Mouse (Mus musculus) heart, adult 18-20 months (tissue): ENCODE results near the gene Hsd3b2. TPM values are rescaled to one million over a fixed set of nuclear protein-coding genes. Genes with fewer than 3 reads are reported as not detected.
"Not testable (repeated sequence)": the region's sequence is repeated elsewhere in the genome, so short reads cannot be mapped to it uniquely, and the experiment has no call there.

ENCODE experiments used
- DNase-seq, 2 experiments: peaks; one replicate each; pipeline ENCODE4 v3.0.0; 2021 to 2022; ENCODE audit warnings: mixed read lengths in 1 of 2
- long read RNA-seq, 2 experiments: library from polyadenylated mRNA; stranded (forward); transcript quantifications; one replicate each; pipeline ENCODE4 v2.0.0; 2021
- total RNA-seq, 2 experiments: library from RNA; stranded (reverse); gene quantifications; 2 replicates each; pipeline ENCODE4 v1.2.3; 2021

The Hsd3b2 gene
- total RNA-seq: not detected
- long read RNA-seq, experiment 1: 0 reads
- long read RNA-seq, experiment 2: 0 reads

DNA sequence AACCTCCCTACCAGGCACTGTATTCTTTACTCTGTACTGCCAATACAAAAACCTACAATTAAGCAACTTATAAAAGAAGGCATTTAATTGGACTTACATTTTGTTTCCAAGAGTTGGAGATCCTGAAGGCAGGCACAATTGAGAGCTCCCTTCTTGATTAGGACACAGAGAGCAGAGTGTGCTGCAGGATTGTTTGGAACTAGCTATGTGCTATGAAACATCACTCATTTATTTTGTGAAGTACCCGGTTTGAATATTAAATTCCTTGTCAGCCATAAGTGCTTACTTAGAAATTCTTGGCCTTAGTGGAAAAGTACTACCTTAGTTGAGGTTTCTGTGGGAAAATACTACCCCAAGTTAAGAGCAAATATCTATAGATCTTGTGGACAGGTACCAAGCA, at the start of gene Hsd3b2:
Hsd3b2 (minus strand) TSS at position 168 of the 400 bp plus-strand sequence.
- no peak for DNase-seq

GRCm38 (mm10) chr3:98764155-98764554, 39.8 kb upstream of the Hsd3b2 start:
- DNase-seq: peak; percentile 32 to 77

GRCm38 (mm10) chr3:98756836-98757235, 32.5 kb upstream of the Hsd3b2 start:
- DNase-seq: no peak

DNA sequence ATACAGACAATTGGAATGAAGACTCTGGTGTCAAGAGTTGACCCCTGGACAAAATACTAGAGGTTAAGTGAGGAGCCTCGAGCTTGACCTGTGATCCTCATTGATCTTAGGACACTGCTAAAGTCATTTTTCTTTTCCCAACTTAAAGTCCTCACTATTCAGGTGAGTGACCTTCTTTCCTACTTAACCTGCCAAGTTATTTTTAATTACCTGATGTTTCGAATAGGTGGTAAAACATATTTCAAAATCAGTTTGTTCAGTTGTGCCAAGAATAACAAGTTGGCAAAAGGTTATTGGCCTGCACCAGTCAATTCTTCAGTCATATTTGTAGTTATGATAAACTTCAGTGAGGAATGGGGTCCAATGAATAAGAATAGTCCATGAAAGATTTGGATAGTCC, 27.8 kb upstream of the Hsd3b2 start:
- no peak for DNase-seq

DNA sequence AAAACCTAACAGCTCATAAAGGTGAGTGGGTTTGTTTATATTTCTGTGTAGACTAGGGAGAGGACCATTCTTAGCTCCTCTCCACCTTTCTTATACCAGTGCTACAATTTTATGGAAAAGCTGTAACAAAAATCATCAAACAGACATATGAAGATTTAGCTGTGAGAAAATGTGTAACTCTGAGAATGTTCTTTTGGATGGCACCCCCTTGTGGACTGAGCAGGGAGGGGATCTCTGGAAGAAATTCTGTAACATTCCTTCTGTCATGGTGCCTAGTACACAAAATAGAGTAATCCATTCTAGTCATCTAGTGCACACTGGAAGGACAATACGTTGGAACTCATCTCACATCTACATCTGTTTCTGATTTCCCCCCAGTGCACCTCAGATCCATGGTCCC, 16.7 kb upstream of the Hsd3b2 start:
- not testable (repeated sequence) for DNase-seq

DNA sequence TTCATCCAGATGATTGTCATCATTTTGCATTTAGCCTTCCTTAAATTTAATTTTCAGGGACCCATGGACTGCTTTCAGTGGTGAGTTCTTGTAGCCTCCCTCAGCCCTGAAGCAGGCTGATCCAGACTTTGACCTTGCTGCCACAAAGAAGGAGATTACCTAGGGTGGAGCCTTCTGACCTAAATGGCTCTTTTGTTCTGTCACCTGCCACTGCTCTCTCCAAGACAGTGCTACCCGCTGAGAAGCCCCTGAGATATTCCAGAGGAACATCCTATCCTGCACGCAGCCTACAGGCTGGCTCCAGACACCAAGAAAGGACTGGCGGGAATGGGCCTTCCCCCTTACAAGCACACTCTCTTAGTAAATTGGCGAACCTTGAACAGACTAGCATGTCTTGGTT, 10.0 kb upstream of the Hsd3b2 start:
- no peak for DNase-seq

DNA sequence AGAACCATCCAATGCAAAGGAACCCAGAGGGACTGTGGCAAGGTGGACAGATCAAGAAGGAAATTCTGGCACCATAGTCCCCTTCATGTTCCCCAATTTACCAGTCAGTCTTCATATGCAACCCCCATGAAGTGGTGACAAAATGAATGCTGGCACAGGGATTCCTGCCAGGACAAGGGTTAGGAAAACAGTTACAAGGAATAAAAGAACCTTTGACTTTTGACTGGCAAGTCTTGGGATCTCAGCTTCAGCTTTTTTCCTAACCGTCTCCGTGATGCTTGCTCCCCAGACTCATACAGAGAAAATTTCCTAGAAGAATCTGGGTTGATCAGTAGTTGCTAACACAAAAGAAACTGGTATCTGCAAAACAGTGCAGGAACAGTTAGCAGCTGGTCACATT, 9.4 kb upstream of the Hsd3b2 start:
- DNase-seq: no peak

- DNase-seq: no peak
Observed at GRCm38 (mm10) chr3:98726281-98726680, 1.9 kb upstream of the Hsd3b2 start.

DNA sequence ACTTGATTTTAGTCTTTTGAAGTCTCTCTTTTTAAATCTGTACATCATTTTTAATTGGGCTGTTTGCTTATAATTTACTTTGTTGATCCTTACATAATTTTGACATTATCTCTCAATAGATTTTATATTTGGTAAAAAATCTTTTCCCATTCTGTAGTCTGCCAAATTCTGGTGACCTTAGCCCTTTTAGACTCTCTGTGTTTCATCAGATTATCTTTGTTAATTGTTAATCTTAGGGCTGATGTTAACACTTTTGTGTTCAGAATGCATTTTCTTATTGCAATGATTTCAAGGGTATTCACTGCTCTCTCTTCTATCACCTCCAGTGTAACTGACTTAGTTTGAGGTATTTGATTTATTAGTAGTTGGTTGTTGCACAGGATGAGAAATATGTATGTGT, 3.6 kb downstream of the Hsd3b2 start:
- DNase-seq: no peak

DNA sequence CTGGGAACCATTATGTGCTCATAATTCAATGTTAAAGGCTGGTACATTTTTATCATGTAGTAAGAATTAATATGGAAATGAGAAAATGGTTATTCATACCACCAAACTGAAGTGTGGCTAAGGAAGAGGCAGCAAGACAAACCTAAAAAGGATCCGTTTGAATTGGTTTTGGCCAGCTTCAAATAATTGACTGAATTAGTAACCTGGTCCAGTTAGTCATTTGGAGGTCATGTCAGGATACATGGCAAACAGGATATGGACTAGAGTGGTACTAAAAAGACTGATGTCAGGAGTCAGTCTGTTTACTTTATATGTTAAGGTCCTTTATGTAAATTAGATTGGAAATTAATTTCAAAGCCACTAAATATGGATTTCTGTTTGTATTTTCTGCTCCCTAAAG, 41.9 kb downstream of the Hsd3b2 start:
- DNase-seq: no peak

GRCm38 (mm10) chr3:98680786-98681185, 43.6 kb downstream of the Hsd3b2 start:
- DNase-seq: no peak

Other genes with a start within 250 kb of the Hsd3b2 start
- not detected for gene Hsd3b4, start 214.0 kb downstream of the Hsd3b2 start, total RNA-seq
- not detected for gene Gm10681, start 135.7 kb downstream of the Hsd3b2 start, total RNA-seq
- gene Hsd3b5, start 94.3 kb downstream of the Hsd3b2 start, total RNA-seq: not detected
- not detected for gene Hsd3b3, start 38.6 kb upstream of the Hsd3b2 start, total RNA-seq
- not detected for gene Hsd3b6, start 89.9 kb upstream of the Hsd3b2 start, total RNA-seq
- gene Hsd3b1, start 135.3 kb upstream of the Hsd3b2 start, total RNA-seq: not detected
- not detected for gene Hao2, start 168.7 kb upstream of the Hsd3b2 start, total RNA-seq